Mouse (Mus musculus) hindbrain, embryonic 11.5 days (tissue): ENCODE measurements around the gene I0C0044D17Rik. TPM values are rescaled to one million over a fixed set of nuclear protein-coding genes. Genes with fewer than 3 reads are reported as not detected.

Experiments
- ATAC-seq: fragments of 200-750 bp; cut with Nextera tagmentation; 2 replicates; pipeline ENCODE4 v1.8.0; 2017; ENCODE audit warnings: mild to moderate bottlenecking, moderate TSS enrichment, moderate library complexity; ENCODE audit not compliant: low FRiP score
- DNase-seq: peaks from one replicate; pipeline ENCODE4 v3.0.0-alpha.2; 2015; ENCODE audit warnings: low spot score
- H3K27ac ChIP-seq: fragments of 300-500 bp; sonication (generic); 2 replicates; pipeline ENCODE4 v1.5.1; 2014; ENCODE audit warnings: mild to moderate bottlenecking, low read depth, low read length
- H3K27me3 ChIP-seq: fragments of 300-500 bp; sonication (generic); 2 replicates; pipeline ENCODE4 v1.6.1; 2014; ENCODE audit warnings: mild to moderate bottlenecking, low read length, moderate library complexity, mixed read lengths; ENCODE audit not compliant: control insufficient read depth, insufficient read depth
- H3K36me3 ChIP-seq: fragments of 300-500 bp; sonication (generic); 2 replicates; pipeline ENCODE4 v1.6.1; 2014; ENCODE audit warnings: mild to moderate bottlenecking, low read length, moderate library complexity, mixed read lengths; ENCODE audit not compliant: control insufficient read depth, insufficient read depth
- H3K4me1 ChIP-seq: fragments of 300-500 bp; sonication (generic); replicated peaks from 2 replicates; pipeline ENCODE4 v1.6.1; 2014; ENCODE audit warnings: low read length, mixed read lengths; ENCODE audit not compliant: control insufficient read depth, insufficient read depth
- H3K4me2 ChIP-seq: fragments of 300-500 bp; sonication (generic); replicated peaks from 2 replicates; pipeline ENCODE4 v1.6.1; 2014; ENCODE audit warnings: mild to moderate bottlenecking, low read depth, low read length
- H3K4me3 ChIP-seq: fragments of 300-500 bp; sonication (generic); 2 replicates; pipeline ENCODE4 v1.5.1; 2014; ENCODE audit warnings: low read depth, low read length
- H3K9ac ChIP-seq: fragments of 300-500 bp; sonication (generic); 2 replicates; pipeline ENCODE4 v1.6.1; 2014; ENCODE audit warnings: low read depth, low read length
- H3K9me3 ChIP-seq: fragments of 300-500 bp; sonication (generic); 2 replicates; pipeline ENCODE4 v1.6.1; 2016; ENCODE audit warnings: low read length; ENCODE audit not compliant: control insufficient read depth
- WGBS: fragments of 180-500 bp; shearing (Covaris S2); extraction: QIAGEN DNeasy Blood & Tissue Kit; methylation state at CpG from one replicate; pipeline ENCODE4 v1.1.7; 2014; 5-methylcytosine and 5-hydroxymethylcytosine counted together
- polyA plus RNA-seq: library from polyadenylated mRNA; unstranded; fragments of >200 nt; fragmentation: Nextera tagmentation; extraction: Ambion mirVana; gene quantifications from 2 replicates; pipeline ENCODE4 v1.2.1, GENCODE M21; 2014

The I0C0044D17Rik gene
- polyA plus RNA-seq, 1 experiment from 2014 or later, result not detected

DNA sequence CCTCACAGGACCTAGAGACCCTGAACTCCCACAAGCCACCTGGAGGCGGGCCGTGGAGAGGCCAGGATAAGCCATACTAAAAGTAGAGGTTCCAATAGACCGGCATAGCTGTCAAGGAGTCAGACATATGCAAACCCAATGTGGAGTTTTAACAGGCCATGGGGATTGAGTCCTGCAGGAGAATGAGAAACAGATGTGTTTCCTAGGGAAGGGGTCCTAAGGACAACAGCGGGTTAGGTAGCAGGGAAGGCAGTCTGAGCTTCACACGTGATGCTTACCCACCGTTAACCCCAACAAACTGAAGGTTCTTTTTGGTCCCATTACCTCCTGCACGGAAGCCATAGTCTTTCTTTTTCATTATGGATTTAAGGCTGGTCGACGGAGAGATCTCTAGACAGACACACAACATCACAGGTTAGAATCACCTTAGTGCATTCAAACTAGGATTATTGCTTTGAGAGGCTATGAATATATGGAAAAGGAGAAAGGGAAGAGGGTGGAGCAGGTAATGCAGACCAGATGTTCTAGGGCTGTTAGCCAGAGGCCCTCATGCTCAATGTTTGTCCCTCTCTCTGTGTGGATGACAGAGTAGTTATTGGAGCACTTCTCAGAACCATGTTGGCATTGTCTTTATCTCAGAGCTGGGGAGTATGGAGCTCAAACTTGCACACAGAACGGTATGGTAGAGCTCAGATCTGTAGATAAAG, 46.8 kb downstream of the I0C0044D17Rik start:
- Histone ChIP-seq H3K27ac (no peak overlapping the region), H3K36me3 (no peaks in the 10 kb centered on the region), H3K4me2 (no peak overlapping the region), H3K9me3 (no peaks in the 10 kb centered on the region), H3K4me3 (no peak overlapping the region), H3K27me3 (peaks cover 2% of the 10 kb centered on the region; the same call in 1 of the 2 replicates), H3K4me1 (no peaks in the 10 kb centered on the region), H3K9ac (no peak overlapping the region)
- ATAC-seq (no peak), DNase-seq (no peak)
- WGBS, result 70% methylated on average over 10 of the region's 10 CpGs

DNA sequence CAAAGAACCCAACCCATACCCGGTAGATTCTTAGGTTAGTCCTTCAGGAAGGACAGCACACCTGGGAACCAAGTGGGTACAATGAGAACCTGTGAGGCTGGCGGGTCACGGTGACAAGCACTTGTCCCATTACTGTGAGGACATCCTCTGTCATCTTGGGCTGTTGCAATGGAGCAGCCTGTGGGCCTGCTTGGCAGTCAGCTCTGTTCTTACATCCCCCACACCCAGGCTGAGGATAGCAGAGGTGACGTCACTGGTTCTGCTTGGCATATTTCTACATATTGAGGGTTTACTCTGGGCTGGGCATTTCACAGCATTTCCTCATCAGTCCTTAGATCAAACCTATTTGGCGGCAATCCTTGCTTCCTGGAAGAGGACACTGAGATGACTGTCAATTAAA, 49.9 kb downstream of the I0C0044D17Rik start:
- WGBS, result 92% methylated on average over 5 of the region's 5 CpGs
- Histone ChIP-seq H3K9me3 (no peaks in the 10 kb centered on the region), H3K27me3 (peaks cover 2% of the 10 kb centered on the region; the same call in 1 of the 2 replicates), H3K27ac (no peak overlapping the region), H3K9ac (no peak overlapping the region), H3K4me2 (no peak overlapping the region), H3K4me3 (no peak overlapping the region), H3K4me1 (no peaks in the 10 kb centered on the region), H3K36me3 (no peaks in the 10 kb centered on the region)
- ATAC-seq, result no peak
- DNase-seq, result no peak

Other genes with a start within 250 kb of the I0C0044D17Rik start
- 0.68 TPM in 1 of 2 replicates, not detected in the other for gene L1td1, start 97.1 kb downstream of the I0C0044D17Rik start, polyA plus RNA-seq
- gene Kank4, start 6.3 kb downstream of the I0C0044D17Rik start, polyA plus RNA-seq, result 1.4 and 1.7 TPM in 2 replicates
- gene Usp1, start 100.0 kb upstream of the I0C0044D17Rik start, polyA plus RNA-seq, result 112 and 115 TPM in 2 replicates
- 1.0 and 1.5 TPM in 2 replicates for gene Angptl3, start 207.1 kb upstream of the I0C0044D17Rik start, polyA plus RNA-seq